Mouse (Mus musculus) ES-E14 (cell line): ENCODE data around the gene Sapcd2. TPM values are rescaled to one million over a fixed set of nuclear protein-coding genes. Genes with fewer than 3 reads are reported as not detected.
A peak's percentile ranks its signal among the peaks of the same experiment; 100 is the strongest.

Source experiments
- DNase-seq: peaks from one replicate; pipeline ENCODE4 v3.0.0-alpha.2; 2013; ENCODE audit warnings: low read depth, low spot score
- H3K27ac ChIP-seq: 2 replicates; pipeline ENCODE4 v1.5.1; 2012; ENCODE audit warnings: low read depth, mild to moderate bottlenecking, low read length, moderate library complexity, mixed read lengths; ENCODE audit not compliant: poor library complexity, insufficient read depth, severe bottlenecking
- H3K36me3 ChIP-seq: 2 replicates; pipeline ENCODE4 v1.6.1; 2012; ENCODE audit warnings: mild to moderate bottlenecking, low read length, moderate library complexity, mixed read lengths; ENCODE audit not compliant: control insufficient read depth, poor library complexity, insufficient read depth, severe bottlenecking
- H3K4me1 ChIP-seq, 2 experiments: fragments of 150-350 bp in 1 of 2; sonication (generic) in 1 of 2; 2 replicates each; pipeline ENCODE4 v1.6.1; 2012; ENCODE audit warnings: low read length in 2 of 2, mild to moderate bottlenecking in 1 of 2, mixed read lengths in 1 of 2; ENCODE audit not compliant: control insufficient read depth in 2 of 2, insufficient read depth in 2 of 2, poor library complexity in 1 of 2
- H3K4me3 ChIP-seq, 2 experiments: fragments of 150-350 bp in 1 of 2; sonication (generic) in 1 of 2; 2 replicates each; pipeline ENCODE4 v1.5.1; 2012; ENCODE audit warnings: low read length in 2 of 2, low read depth in 1 of 2, mild to moderate bottlenecking in 1 of 2, mixed read lengths in 1 of 2; ENCODE audit not compliant: insufficient read depth in 1 of 2, poor library complexity in 1 of 2, severe bottlenecking in 1 of 2
- H3K9ac ChIP-seq: 2 replicates; pipeline ENCODE4 v1.6.1; 2012; ENCODE audit warnings: low read depth, mild to moderate bottlenecking, low read length, mixed read lengths; ENCODE audit not compliant: poor library complexity, insufficient read depth, severe bottlenecking
- H3K9me3 ChIP-seq: fragments of 150-350 bp; sonication (generic); 2 replicates; pipeline ENCODE4 v1.6.1; 2012; ENCODE audit warnings: low read depth, mild to moderate bottlenecking, low read length; ENCODE audit not compliant: control insufficient read depth, insufficient read depth
- CHD2 ChIP-seq: IDR thresholded peaks from 2 replicates; pipeline ENCODE4 v1.6.1; 2014; ENCODE audit warnings: mild to moderate bottlenecking, low read depth, low read length, inconsistent platforms
- HCFC1 ChIP-seq: IDR thresholded peaks from 2 replicates; pipeline ENCODE4 v1.6.1; 2012; ENCODE audit warnings: low read length, inconsistent platforms, borderline replicate concordance; ENCODE audit not compliant: insufficient read depth
- MAFK ChIP-seq: IDR thresholded peaks from 2 replicates; pipeline ENCODE4 v1.6.1; 2014; ENCODE audit warnings: mild to moderate bottlenecking, low read depth, low read length, inconsistent platforms; ENCODE audit not compliant: insufficient read depth
- ZC3H11A ChIP-seq: IDR thresholded peaks from 2 replicates; pipeline ENCODE4 v1.6.1; 2012; ENCODE audit warnings: low read depth, mild to moderate bottlenecking, inconsistent platforms, low read length, borderline replicate concordance
- ZNF384 ChIP-seq: IDR thresholded peaks from 2 replicates; pipeline ENCODE4 v1.6.1; 2012; ENCODE audit warnings: low read depth, low read length, inconsistent platforms
- in situ Hi-C, 2 experiments: fragments of 600-800 bp; cut with MboI; formaldehyde crosslinking; loops; one replicate each; pipeline ENCODE4 v1.15.1; 2025; ENCODE audit warnings: low sequenced_read_pairs in 2 of 2, inconsistent platforms in 1 of 2; ENCODE audit not compliant: unreplicated experiment in 2 of 2
- total RNA-seq: library from RNA; depleted of rRNA; stranded (reverse); fragments of 300-350 nt; gene quantifications from 2 replicates; pipeline ENCODE4 v1.2.3, GENCODE M21; 2012

The Sapcd2 gene
- total RNA-seq, 1 experiment, result 34.4 TPM

GRCm38 (mm10) chr2:25398065-25398464, 25.9 kb downstream of the Sapcd2 start:
- H3K4me1 ChIP-seq, result peaks cover 0 to 9% of the 10 kb centered on the region in 2 experiments; a peak in 1 of 4 replicates
- no peaks in the 10 kb centered on the region for H3K9me3 ChIP-seq
- no peaks in the 10 kb centered on the region for H3K36me3 ChIP-seq
- TF ChIP-seq CHD2 (no peak), ZNF384 (no peak), ZC3H11A (no peak), MAFK (no peak), HCFC1 (no peak)
- no peak overlapping the region for H3K27ac ChIP-seq
- no peak for DNase-seq
- no peak overlapping the region for H3K9ac ChIP-seq
- in situ Hi-C loops, result no loop called here
- H3K4me3 ChIP-seq, result no peak overlapping the region

GRCm38 (mm10) chr2:25399051-25399450, 26.9 kb downstream of the Sapcd2 start, which contains the start of gene Npdc1:
TSS of gene Npdc1 (plus strand) at chr2:25399351.
- peaks cover 0 to 9% of the 10 kb centered on the region in 2 experiments; a peak in 1 of 4 replicates for H3K4me1 ChIP-seq
- no peak for DNase-seq

GRCm38 (mm10) chr2:25400291-25400690, 28.2 kb downstream of the Sapcd2 start:
- Histone ChIP-seq H3K27ac (no peak overlapping the region), H3K4me1 (peaks cover 0 to 8% of the 10 kb centered on the region in 2 experiments; a peak in 1 of 4 replicates), H3K4me3 (peak overlapping the region; percentile 19 to 36; a peak in 3 of 4 replicates), H3K9me3 (no peaks in the 10 kb centered on the region), H3K36me3 (no peaks in the 10 kb centered on the region), H3K9ac (no peak overlapping the region)
- TF ChIP-seq CHD2 (no peak), HCFC1 (no peak), MAFK (no peak), ZC3H11A (no peak), ZNF384 (no peak)
- DNase-seq, result no peak
- in situ Hi-C loops, result no loop called here

More at GRCm38 (mm10) chr2:25399051-25399450, 26.9 kb downstream of the Sapcd2 start, which contains the start of gene Npdc1:
- Histone ChIP-seq H3K27ac (no peak within 1 kb of the TSS), H3K4me3 (no peak within 1 kb of the TSS), H3K9ac (no peak within 1 kb of the TSS), H3K36me3 (no peaks in the 10 kb centered on the region), H3K9me3 (no peaks in the 10 kb centered on the region)
- in situ Hi-C loops, result no loop called here
- TF ChIP-seq MAFK, result no peak
- no peak for TF ChIP-seq CHD2
- no peak for TF ChIP-seq ZC3H11A
- TF ChIP-seq HCFC1, result no peak
- no peak for TF ChIP-seq ZNF384

- peaks cover 0 to 5% of the 10 kb centered on the region in 2 experiments; a peak in 1 of 4 replicates for H3K4me1 ChIP-seq
- H3K4me3 ChIP-seq, result peak overlapping the region; percentile 19 to 36; a peak in 3 of 4 replicates
- H3K36me3 ChIP-seq, result no peaks in the 10 kb centered on the region
- no peaks in the 10 kb centered on the region for H3K9me3 ChIP-seq
- in situ Hi-C loops, result no loop called here
- no peak overlapping the region for H3K27ac ChIP-seq
- TF ChIP-seq ZC3H11A (no peak), MAFK (no peak), ZNF384 (no peak), HCFC1 (no peak)
- no peak overlapping the region for H3K9ac ChIP-seq
- no peak for DNase-seq
Observed at GRCm38 (mm10) chr2:25400764-25401163, 28.6 kb downstream of the Sapcd2 start.

GRCm38 (mm10) chr2:25402377-25402971, 30.4 kb downstream of the Sapcd2 start:
- H3K36me3 ChIP-seq, result no peaks in the 10 kb centered on the region
- peak overlapping the region; percentile 77; the same call in 1 of the 2 replicates for H3K9ac ChIP-seq
- H3K4me1 ChIP-seq, result no peaks in the 10 kb centered on the region
- no peaks in the 10 kb centered on the region for H3K9me3 ChIP-seq
- DNase-seq, result peak; percentile 98
- in situ Hi-C loops, result no loop called here
- TF ChIP-seq MAFK (no peak), HCFC1 (no peak), CHD2 (no peak), ZNF384 (no peak), ZC3H11A (no peak)
- H3K27ac ChIP-seq, result no peak overlapping the region
- peak overlapping the region; percentile 79 to 88 for H3K4me3 ChIP-seq
